Mouse (Mus musculus) retina, adult 2 months (tissue): ENCODE measurements at regions not wholly inside any gene's neighbourhood (a gene's known extent, or its start where the extent isn't known, plus 50 kb on each side); places are given as distances from the start of the nearest gene placed in this dataset.

Experiments used
- DNase-seq: peaks from one replicate; pipeline ENCODE4 v3.0.0-alpha.2; 2012; ENCODE audit warnings: low read depth, low spot score

- DNase-seq: no peak
Observed at GRCm38 (mm10) chr3:4971496-4971895, 779.1 kb upstream of the Gm8797 start.

GRCm38 (mm10) chr3:4973278-4973677, 777.3 kb upstream of the Gm8797 start:
- DNase-seq: no peak

GRCm38 (mm10) chr3:4973764-4974163, 776.8 kb upstream of the Gm8797 start:
- DNase-seq: no peak

GRCm38 (mm10) chr3:4974659-4975058, 775.9 kb upstream of the Gm8797 start:
- no peak for DNase-seq

- no peak for DNase-seq
Observed at GRCm38 (mm10) chr3:4976344-4976743, 774.3 kb upstream of the Gm8797 start.

- no peak for DNase-seq
Observed at GRCm38 (mm10) chr3:5017742-5018141, 732.9 kb upstream of the Gm8797 start.
